Mouse (Mus musculus) neural tube, embryonic 15.5 days (tissue): ENCODE data around the gene Tnfsf14. TPM values are rescaled to one million over a fixed set of nuclear protein-coding genes. Genes with fewer than 3 reads are reported as not detected.

Experiments used
- ATAC-seq: fragments of 200-750 bp; cut with Nextera tagmentation; 2 replicates; pipeline ENCODE4 v1.8.0; 2017; ENCODE audit warnings: mild to moderate bottlenecking, moderate TSS enrichment, moderate library complexity; ENCODE audit not compliant: low FRiP score
- H3K27ac ChIP-seq: fragments of 300-500 bp; sonication (generic); replicated peaks from 2 replicates; pipeline ENCODE4 v1.5.1; 2015; ENCODE audit warnings: mild to moderate bottlenecking, inconsistent platforms
- H3K27me3 ChIP-seq: fragments of 300-500 bp; sonication (generic); replicated peaks from 2 replicates; pipeline ENCODE4 v1.6.1; 2015; ENCODE audit warnings: inconsistent platforms
- H3K36me3 ChIP-seq: fragments of 300-500 bp; sonication (generic); 2 replicates; pipeline ENCODE4 v1.6.1; 2015; ENCODE audit warnings: inconsistent platforms
- H3K4me1 ChIP-seq: fragments of 300-500 bp; sonication (generic); 2 replicates; pipeline ENCODE4 v1.6.1; 2015; ENCODE audit warnings: inconsistent platforms
- H3K4me2 ChIP-seq: fragments of 300-500 bp; sonication (generic); 2 replicates; pipeline ENCODE4 v1.6.1; 2015; ENCODE audit warnings: inconsistent platforms, mild to moderate bottlenecking, moderate library complexity
- H3K4me3 ChIP-seq: fragments of 300-500 bp; sonication (generic); replicated peaks from 2 replicates; pipeline ENCODE4 v1.5.1; 2015; ENCODE audit warnings: mild to moderate bottlenecking, inconsistent platforms
- H3K9ac ChIP-seq: fragments of 300-500 bp; sonication (generic); replicated peaks from 2 replicates; pipeline ENCODE4 v1.6.1; 2015; ENCODE audit warnings: mild to moderate bottlenecking, inconsistent platforms
- H3K9me3 ChIP-seq: fragments of 300-500 bp; sonication (generic); replicated peaks from 2 replicates; pipeline ENCODE4 v1.6.1; 2016; ENCODE audit warnings: inconsistent platforms
- WGBS: fragments of 180-500 bp; shearing (Covaris S2); methylation state at CpG from one replicate; pipeline ENCODE4 v1.1.7; 2015; ENCODE audit warnings: mixed read lengths; 5-methylcytosine and 5-hydroxymethylcytosine counted together
- polyA plus RNA-seq: library from polyadenylated mRNA; unstranded; fragments of >200 nt; fragmentation: Nextera tagmentation; extraction: Ambion mirVana; gene quantifications from 2 replicates; pipeline ENCODE4 v1.2.1, GENCODE M21; 2015

Gene Tnfsf14
- 0.37 TPM in 1 of 2 replicates, not detected in the other for polyA plus RNA-seq

GRCm38 (mm10) chr17:57194041-57194507, at the start of gene Tnfsf14:
TSS of gene Tnfsf14 (minus strand) at chr17:57194177.
- Histone ChIP-seq H3K4me2 (no peak within 1 kb of the TSS), H3K4me3 (no peak within 1 kb of the TSS), H3K27me3 (no peaks in the 10 kb centered on the region), H3K27ac (no peak within 1 kb of the TSS), H3K36me3 (no peaks in the 10 kb centered on the region), H3K4me1 (no peaks in the 10 kb centered on the region), H3K9me3 (no peaks in the 10 kb centered on the region), H3K9ac (no peak within 1 kb of the TSS)
- 81% methylated on average over 11 of the region's 11 CpGs for WGBS
- ATAC-seq = no peak

GRCm38 (mm10) chr17:57237181-57237580, 43.2 kb upstream of the Tnfsf14 start:
- Histone ChIP-seq H3K36me3 (peaks cover 30% of the 10 kb centered on the region), H3K9ac (no peak overlapping the region), H3K27ac (no peak overlapping the region), H3K4me2 (no peak overlapping the region), H3K9me3 (no peaks in the 10 kb centered on the region), H3K27me3 (no peaks in the 10 kb centered on the region), H3K4me1 (no peaks in the 10 kb centered on the region), H3K4me3 (no peak overlapping the region)
- WGBS = 93% methylated on average over 9 of the region's 9 CpGs
- ATAC-seq = 0 out of 2 replicates have a peak, but pooled peaks have one; percentile 21

- Histone ChIP-seq H3K36me3 (peaks cover 22% of the 10 kb centered on the region), H3K4me1 (no peaks in the 10 kb centered on the region), H3K9me3 (no peaks in the 10 kb centered on the region), H3K27me3 (no peaks in the 10 kb centered on the region), H3K9ac (no peak overlapping the region), H3K27ac (no peak overlapping the region), H3K4me2 (no peak overlapping the region), H3K4me3 (no peak overlapping the region)
- no peak for ATAC-seq
- 88% methylated on average over 5 of the region's 5 CpGs for WGBS
Observed at GRCm38 (mm10) chr17:57235803-57236202, 41.8 kb upstream of the Tnfsf14 start.

- H3K4me3 ChIP-seq = no peak overlapping the region
- no peaks in the 10 kb centered on the region for H3K27me3 ChIP-seq
- H3K4me2 ChIP-seq = no peak overlapping the region
- H3K9ac ChIP-seq = no peak overlapping the region
- H3K36me3 ChIP-seq = peaks cover 22% of the 10 kb centered on the region
- no peaks in the 10 kb centered on the region for H3K9me3 ChIP-seq
- H3K4me1 ChIP-seq = no peaks in the 10 kb centered on the region
- H3K27ac ChIP-seq = no peak overlapping the region
- ATAC-seq = no peak
- 83% methylated on average over 12 of the region's 12 CpGs for WGBS
Observed at GRCm38 (mm10) chr17:57234254-57234928, 40.4 kb upstream of the Tnfsf14 start.

GRCm38 (mm10) chr17:57233038-57233437, 39.1 kb upstream of the Tnfsf14 start:
- Histone ChIP-seq H3K4me1 (no peaks in the 10 kb centered on the region), H3K4me2 (no peak overlapping the region), H3K9ac (no peak overlapping the region), H3K36me3 (peaks cover 19% of the 10 kb centered on the region), H3K9me3 (no peaks in the 10 kb centered on the region), H3K27ac (no peak overlapping the region), H3K27me3 (no peaks in the 10 kb centered on the region), H3K4me3 (no peak overlapping the region)
- 62% methylated on average over 7 of the region's 7 CpGs for WGBS
- ATAC-seq = no peak

- Histone ChIP-seq H3K9ac (no peak overlapping the region), H3K36me3 (peaks cover 11% of the 10 kb centered on the region), H3K4me2 (no peak overlapping the region), H3K4me1 (no peaks in the 10 kb centered on the region), H3K27ac (no peak overlapping the region), H3K27me3 (no peaks in the 10 kb centered on the region), H3K9me3 (no peaks in the 10 kb centered on the region), H3K4me3 (no peak overlapping the region)
- no peak for ATAC-seq
- 91% methylated on average over 1 of the region's 1 CpGs for WGBS
Observed at GRCm38 (mm10) chr17:57232200-57232599, 38.2 kb upstream of the Tnfsf14 start.

- 0 out of 2 replicates have a peak overlapping the region, but pooled peaks have one; percentile 33 for H3K27ac ChIP-seq
- peak; percentile 37; the same call in 1 of the 2 replicates for ATAC-seq
- H3K9me3 ChIP-seq = no peaks in the 10 kb centered on the region
Observed at GRCm38 (mm10) chr17:57231321-57231771, 37.4 kb upstream of the Tnfsf14 start.

GRCm38 (mm10) chr17:57230728-57231125, 36.8 kb upstream of the Tnfsf14 start:
- Histone ChIP-seq H3K4me3 (no peak overlapping the region), H3K27me3 (no peaks in the 10 kb centered on the region), H3K4me1 (no peaks in the 10 kb centered on the region), H3K9me3 (no peaks in the 10 kb centered on the region), H3K9ac (no peak overlapping the region), H3K27ac (no peak overlapping the region), H3K36me3 (0 out of 2 replicates have a peak, but pooled peaks cover 6% of the 10 kb centered on the region), H3K4me2 (no peak overlapping the region)
- no peak for ATAC-seq
- whole genome bisulfite sequencing = 77% methylated on average over 6 of the region's 6 CpGs

More at GRCm38 (mm10) chr17:57231321-57231771, 37.4 kb upstream of the Tnfsf14 start:
- Histone ChIP-seq H3K4me1 (no peaks in the 10 kb centered on the region), H3K27me3 (no peaks in the 10 kb centered on the region), H3K4me2 (no peak overlapping the region), H3K4me3 (no peak overlapping the region), H3K9ac (no peak overlapping the region), H3K36me3 (0 out of 2 replicates have a peak, but pooled peaks cover 10% of the 10 kb centered on the region)

GRCm38 (mm10) chr17:57229851-57230727, 36.1 kb upstream of the Tnfsf14 start:
- Histone ChIP-seq H3K4me2 (no peak overlapping the region), H3K9me3 (no peaks in the 10 kb centered on the region), H3K27ac (no peak overlapping the region), H3K36me3 (0 out of 2 replicates have a peak, but pooled peaks cover 4% of the 10 kb centered on the region), H3K4me3 (no peak overlapping the region), H3K4me1 (no peaks in the 10 kb centered on the region), H3K9ac (no peak overlapping the region), H3K27me3 (no peaks in the 10 kb centered on the region)
- ATAC-seq = no peak
- WGBS = 79% methylated on average over 15 of the region's 15 CpGs

GRCm38 (mm10) chr17:57228873-57229272, 34.9 kb upstream of the Tnfsf14 start:
- H3K27me3 ChIP-seq = no peaks in the 10 kb centered on the region
- H3K4me1 ChIP-seq = no peaks in the 10 kb centered on the region
- no peak overlapping the region for H3K4me3 ChIP-seq
- H3K9ac ChIP-seq = no peak overlapping the region
- no peak for ATAC-seq
- H3K4me2 ChIP-seq = no peak overlapping the region
- H3K9me3 ChIP-seq = no peaks in the 10 kb centered on the region
- H3K36me3 ChIP-seq = no peaks in the 10 kb centered on the region
- no peak overlapping the region for H3K27ac ChIP-seq
- 79% methylated on average over 3 of the region's 3 CpGs for WGBS

- WGBS = 89% methylated on average over 3 of the region's 3 CpGs
- no peaks in the 10 kb centered on the region for H3K36me3 ChIP-seq
- H3K4me1 ChIP-seq = no peaks in the 10 kb centered on the region
- ATAC-seq = no peak
- H3K4me2 ChIP-seq = no peak within 1 kb of the TSS
- no peaks in the 10 kb centered on the region; the same call in 1 of the 2 replicates for H3K27me3 ChIP-seq
- H3K9me3 ChIP-seq = no peaks in the 10 kb centered on the region
- H3K27ac ChIP-seq = no peak within 1 kb of the TSS
- no peak within 1 kb of the TSS for H3K9ac ChIP-seq
- H3K4me3 ChIP-seq = no peak within 1 kb of the TSS
Observed at GRCm38 (mm10) chr17:57228014-57228413, 34.0 kb upstream of the Tnfsf14 start, which contains the start of gene C3. TSS of gene C3 (minus strand) at chr17:57228136.
